Mouse (Mus musculus) lung, postnatal 0 days (tissue): ENCODE measurements around the gene Gm10974. TPM values are rescaled to one million over a fixed set of nuclear protein-coding genes. Genes with fewer than 3 reads are reported as not detected.

Experiments
- ATAC-seq: fragments of 200-750 bp; cut with Nextera tagmentation; 2 replicates; pipeline ENCODE4 v1.8.0; 2017; ENCODE audit warnings: moderate library complexity
- DNase-seq: peaks from one replicate; pipeline ENCODE4 v3.0.0-alpha.2; 2016; ENCODE audit warnings: low spot score
- H3K27ac ChIP-seq: fragments of 300-500 bp; sonication (generic); 2 replicates; pipeline ENCODE4 v1.5.1; 2014; ENCODE audit warnings: antibody characterized with exemption, mild to moderate bottlenecking, low read length, mixed read lengths
- H3K27me3 ChIP-seq: fragments of 300-500 bp; sonication (generic); replicated peaks from 2 replicates; pipeline ENCODE4 v1.6.1; 2014; ENCODE audit warnings: low read length, mixed read lengths; ENCODE audit not compliant: insufficient read depth
- H3K36me3 ChIP-seq: fragments of 300-500 bp; sonication (generic); 2 replicates; pipeline ENCODE4 v1.6.1; 2014; ENCODE audit warnings: low read length, mixed read lengths; ENCODE audit not compliant: insufficient read depth
- H3K4me1 ChIP-seq: fragments of 300-500 bp; sonication (generic); 2 replicates; pipeline ENCODE4 v1.6.1; 2014; ENCODE audit warnings: antibody characterized with exemption, low read depth, low read length, mixed read lengths; ENCODE audit not compliant: insufficient read depth
- H3K4me2 ChIP-seq: fragments of 300-500 bp; sonication (generic); replicated peaks from 2 replicates; pipeline ENCODE4 v1.6.1; 2014; ENCODE audit warnings: low read depth, mild to moderate bottlenecking, low read length, moderate library complexity, mixed read lengths
- H3K4me3 ChIP-seq: fragments of 300-500 bp; sonication (generic); 2 replicates; pipeline ENCODE4 v1.5.1; 2014; ENCODE audit warnings: low read depth, low read length
- H3K9ac ChIP-seq: fragments of 300-500 bp; sonication (generic); replicated peaks from 2 replicates; pipeline ENCODE4 v1.6.1; 2014; ENCODE audit warnings: low read depth, mild to moderate bottlenecking
- H3K9me3 ChIP-seq: fragments of 300-500 bp; sonication (generic); 2 replicates; pipeline ENCODE4 v1.6.1; 2016; ENCODE audit warnings: low read length, mixed read lengths
- CTCF ChIP-seq: IDR thresholded peaks from 2 replicates; pipeline ENCODE4 v1.5.1; 2016; ENCODE audit warnings: antibody characterized with exemption, mild to moderate bottlenecking
- EP300 ChIP-seq: IDR thresholded peaks from 2 replicates; pipeline ENCODE4 v1.6.1; 2016; ENCODE audit warnings: antibody characterized with exemption, mild to moderate bottlenecking, control low read depth
- WGBS: fragments of 180-500 bp; shearing (Covaris S2); extraction: QIAGEN DNeasy Blood & Tissue Kit; methylation state at CpG from one replicate; pipeline ENCODE4 v1.1.7; 2014; 5-methylcytosine and 5-hydroxymethylcytosine counted together
- polyA plus RNA-seq: library from polyadenylated mRNA; unstranded; fragments of >200 nt; fragmentation: Nextera tagmentation; extraction: Ambion mirVana; gene quantifications from 2 replicates; pipeline ENCODE4 v1.2.1, GENCODE M21; 2015

The Gm10974 gene
- polyA plus RNA-seq, 1 experiment from 2014 or later = not detected

DNA sequence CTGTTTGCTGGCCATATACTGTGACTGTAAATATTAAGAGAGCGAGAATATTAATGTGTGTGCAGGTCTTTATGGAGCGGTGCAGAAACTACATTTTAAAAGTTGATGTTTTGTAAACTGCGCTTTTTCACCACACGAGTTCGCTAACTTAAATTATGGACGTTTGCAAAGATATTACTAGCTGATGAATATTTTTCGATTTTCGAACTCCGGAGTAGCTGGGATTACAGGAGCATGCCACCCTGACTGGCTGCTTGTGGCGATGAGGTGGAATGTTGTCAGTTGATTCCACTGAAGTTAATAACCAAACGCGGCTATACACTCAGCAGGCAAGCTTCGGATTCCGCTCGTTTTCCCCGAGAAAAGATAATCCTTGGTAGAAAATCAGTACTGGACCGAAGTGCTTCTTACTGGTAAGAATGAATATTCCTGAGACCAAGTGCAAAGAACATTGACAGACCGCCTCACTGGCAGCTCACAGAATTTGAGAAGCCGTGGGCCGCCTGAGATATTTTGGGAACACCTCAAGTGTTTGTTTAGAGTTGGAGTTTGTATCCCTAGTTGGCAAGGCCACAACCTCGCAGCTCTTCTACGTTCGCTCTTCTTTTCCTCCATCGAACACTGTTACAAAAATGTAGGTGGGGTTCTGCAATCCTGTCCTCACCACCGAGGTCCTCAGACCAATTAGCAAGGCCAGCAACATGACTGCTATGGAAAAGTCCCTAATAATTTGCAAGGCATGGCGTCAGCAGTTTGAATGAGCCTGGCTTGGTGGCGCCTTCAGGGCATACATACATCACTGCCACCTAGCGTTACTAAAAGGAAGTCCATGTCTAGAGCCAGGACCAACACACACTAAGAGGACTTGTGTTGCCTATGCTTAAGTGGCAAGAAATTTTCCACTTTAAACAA is 23.2 kb downstream of the Gm10974 start:
- WGBS = 8% methylated on average over 28 of the region's 28 CpGs
- ATAC-seq = peak; percentile 75

GRCm38 (mm10) chr7:66397288-66397687 is 31.6 kb downstream of the Gm10974 start:
- TF ChIP-seq CTCF (no peak), EP300 (no peak)
- no peak for DNase-seq
- H3K36me3 ChIP-seq = no peaks in the 10 kb centered on the region
- H3K4me1 ChIP-seq = no peaks in the 10 kb centered on the region
- H3K4me3 ChIP-seq = no peak overlapping the region
- no peak overlapping the region for H3K27ac ChIP-seq
- WGBS = 65% methylated on average over 3 of the region's 3 CpGs
- no peak overlapping the region for H3K4me2 ChIP-seq
- H3K27me3 ChIP-seq = no peaks in the 10 kb centered on the region
- ATAC-seq = no peak
- no peak overlapping the region for H3K9ac ChIP-seq
- no peaks in the 10 kb centered on the region for H3K9me3 ChIP-seq

More for the DNA sequence above, 23.2 kb downstream of the Gm10974 start:
- peak overlapping the region; percentile 77 for H3K4me3 ChIP-seq
- no peaks in the 10 kb centered on the region for H3K36me3 ChIP-seq
- peak overlapping the region; percentile 95 for H3K4me2 ChIP-seq
- no peaks in the 10 kb centered on the region for H3K27me3 ChIP-seq
- H3K27ac ChIP-seq = peak overlapping the region; percentile 92
- H3K9me3 ChIP-seq = no peaks in the 10 kb centered on the region
- TF ChIP-seq CTCF = peak; percentile 96
- no peak for TF ChIP-seq EP300
- H3K9ac ChIP-seq = peak overlapping the region; percentile 93
- peaks cover 9% of the 10 kb centered on the region; the same call in 1 of the 2 replicates for H3K4me1 ChIP-seq
- DNase-seq = peak; percentile 96

- ATAC-seq (no peak), DNase-seq (no peak)
- TF ChIP-seq CTCF (no peak), EP300 (no peak)
- Histone ChIP-seq H3K27me3 (no peaks in the 10 kb centered on the region), H3K27ac (no peak overlapping the region), H3K4me2 (no peak overlapping the region), H3K36me3 (no peaks in the 10 kb centered on the region), H3K9ac (no peak overlapping the region), H3K9me3 (no peaks in the 10 kb centered on the region), H3K4me3 (no peak overlapping the region), H3K4me1 (no peaks in the 10 kb centered on the region)
- 62% methylated on average over 8 of the region's 8 CpGs for WGBS
Observed at GRCm38 (mm10) chr7:66401605-66402004, 35.9 kb downstream of the Gm10974 start.

DNA sequence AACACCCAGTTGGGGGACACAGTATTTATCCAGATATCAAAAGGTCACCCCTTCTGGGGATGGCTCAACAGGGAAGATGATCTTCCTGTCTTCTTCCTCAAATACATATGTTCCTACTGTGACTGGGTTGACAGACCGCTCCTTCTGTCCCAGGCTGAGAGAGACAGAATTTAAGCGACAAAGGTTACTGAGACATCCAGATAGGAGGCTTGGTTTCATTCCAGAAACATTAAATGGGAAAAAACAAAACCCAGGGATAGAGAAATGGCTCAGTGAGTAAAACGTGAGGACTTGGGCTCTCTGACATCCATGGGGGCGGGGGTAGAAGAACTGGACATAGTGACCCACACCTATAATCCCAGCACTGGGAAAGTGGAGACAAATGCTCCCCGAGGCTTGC is 37.2 kb downstream of the Gm10974 start:
- TF ChIP-seq CTCF (no peak), EP300 (no peak)
- no peaks in the 10 kb centered on the region for H3K36me3 ChIP-seq
- no peaks in the 10 kb centered on the region for H3K27me3 ChIP-seq
- DNase-seq (no peak), ATAC-seq (no peak)
- H3K9me3 ChIP-seq = no peaks in the 10 kb centered on the region
- WGBS = 83% methylated on average over 5 of the region's 5 CpGs
- H3K4me1 ChIP-seq = no peaks in the 10 kb centered on the region
- no peak overlapping the region for H3K27ac ChIP-seq
- no peak overlapping the region for H3K4me3 ChIP-seq
- no peak overlapping the region for H3K9ac ChIP-seq
- H3K4me2 ChIP-seq = no peak overlapping the region

- ATAC-seq (peak; percentile 62), DNase-seq (no peak)
- TF ChIP-seq EP300 (no peak), CTCF (no peak)
- WGBS = 47% methylated on average over 10 of the region's 10 CpGs
- Histone ChIP-seq H3K27ac (no peak overlapping the region), H3K9ac (no peak overlapping the region), H3K36me3 (no peaks in the 10 kb centered on the region), H3K27me3 (no peaks in the 10 kb centered on the region), H3K4me1 (no peaks in the 10 kb centered on the region), H3K4me3 (no peak overlapping the region), H3K4me2 (no peak overlapping the region), H3K9me3 (no peaks in the 10 kb centered on the region)
Observed at GRCm38 (mm10) chr7:66404141-66404540, 38.4 kb downstream of the Gm10974 start.

DNA sequence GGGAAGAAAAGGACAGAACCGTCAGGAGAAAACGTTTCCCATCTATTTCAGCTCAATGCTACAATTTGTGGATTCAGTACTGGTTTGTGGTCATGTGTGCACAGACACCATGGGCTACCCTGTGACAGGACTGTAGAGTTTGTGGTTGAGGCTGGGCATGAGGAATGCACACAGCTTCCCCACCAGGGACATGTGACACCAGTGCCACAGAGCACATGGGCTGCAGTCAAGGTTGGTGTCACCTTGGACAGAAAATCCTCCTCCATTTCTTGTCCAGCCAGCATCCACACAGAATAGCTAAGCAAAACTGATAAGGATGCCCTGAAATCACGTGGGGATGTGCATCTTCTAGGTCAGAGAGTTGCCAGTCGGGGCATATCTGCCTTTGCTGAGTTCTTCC is 39.1 kb downstream of the Gm10974 start:
- DNase-seq = no peak
- H3K27ac ChIP-seq = no peak overlapping the region
- TF ChIP-seq CTCF (no peak), EP300 (no peak)
- 74% methylated on average over 4 of the region's 4 CpGs for WGBS
- H3K4me3 ChIP-seq = no peak overlapping the region
- ATAC-seq = no peak
- no peaks in the 10 kb centered on the region for H3K9me3 ChIP-seq
- no peaks in the 10 kb centered on the region for H3K4me1 ChIP-seq
- H3K27me3 ChIP-seq = no peaks in the 10 kb centered on the region
- no peak overlapping the region for H3K9ac ChIP-seq
- H3K36me3 ChIP-seq = no peaks in the 10 kb centered on the region
- no peak overlapping the region for H3K4me2 ChIP-seq
